Mouse (Mus musculus): Measurements from ENCODE around the gene Gdpd3.

- TF ChIP-seq POLR2A (IDR thresholded peaks at IDR 0.05; ENCODE audit: low read depth, low read length) (no peak), CTCF (IDR thresholded peaks at IDR 0.05; ENCODE audit: extremely low read depth, insufficient read depth, insufficient read length, insufficient replicate concordance) (no peak)
Observed at GRCm38 (mm10) chr7:126806956-126807355, 40.8 kb downstream of the Gdpd3 start.
